Mouse (Mus musculus) hindbrain, postnatal 0 days (tissue): ENCODE measurements at regions not wholly inside any gene's neighbourhood (a gene's known extent, or its start where the extent isn't known, plus 50 kb on each side); places are given as distances from the start of the nearest gene placed in this dataset.

Experiments
- microRNA-seq, 2 experiments: library from miRNA; unstranded; fragments of <30 nt; microRNA quantifications; one replicate each; pipeline ENCODE4; 2016

Small RNA genes in the stretch of these regions (microRNA-seq; reads per million reads assigned to microRNA genes)
- 0 reads per million in 2 experiments for gene Gm26399
